Mouse (Mus musculus) layer of hippocampus, adult 8-10 months (tissue): ENCODE data around the gene Pdpn. TPM values are rescaled to one million over a fixed set of nuclear protein-coding genes. Genes with fewer than 3 reads are reported as not detected.

Experiments
- DNase-seq, 2 experiments: peaks; one replicate each; pipeline ENCODE4 v3.0.0; 2022; ENCODE audit warnings: low spot score in 2 of 2
- total RNA-seq, 4 experiments: library from RNA; stranded (reverse); gene quantifications; 2 replicates each; pipeline ENCODE4 v1.2.4; 2022

The Pdpn gene
- total RNA-seq, 4 experiments from 2014 or later = 19.7 to 38.1 (median 29.9) TPM

GRCm38 (mm10) chr4:143298431-143299315 lies 691 bp downstream of the Pdpn start:
- DNase-seq = no peak

DNA sequence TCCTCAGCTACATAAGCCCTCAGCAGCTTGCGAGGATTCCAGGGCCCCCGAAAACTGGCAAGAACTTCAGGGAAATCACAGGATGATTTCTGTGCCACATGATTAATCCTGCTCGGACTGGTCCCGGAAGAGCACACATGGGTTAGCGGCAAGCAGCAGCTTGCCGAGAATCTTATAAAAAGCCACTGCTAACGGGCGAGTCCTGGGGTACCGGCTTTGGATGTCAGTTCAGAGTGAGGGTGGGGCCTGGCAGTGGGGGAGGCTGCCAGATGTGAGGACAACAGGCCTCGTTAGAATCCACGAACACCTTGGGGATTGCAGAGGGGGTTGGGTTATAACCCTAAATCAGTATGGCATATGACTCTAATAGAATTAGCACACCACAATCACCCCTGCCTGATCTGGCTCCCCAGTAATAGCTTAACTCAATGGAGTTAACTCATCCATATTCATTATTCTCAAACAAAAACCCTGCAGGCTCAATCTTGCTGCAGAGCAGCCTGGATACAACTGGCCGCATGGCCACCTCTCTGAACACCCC lies 2.3 kb downstream of the Pdpn start:
- DNase-seq = no peak

DNA sequence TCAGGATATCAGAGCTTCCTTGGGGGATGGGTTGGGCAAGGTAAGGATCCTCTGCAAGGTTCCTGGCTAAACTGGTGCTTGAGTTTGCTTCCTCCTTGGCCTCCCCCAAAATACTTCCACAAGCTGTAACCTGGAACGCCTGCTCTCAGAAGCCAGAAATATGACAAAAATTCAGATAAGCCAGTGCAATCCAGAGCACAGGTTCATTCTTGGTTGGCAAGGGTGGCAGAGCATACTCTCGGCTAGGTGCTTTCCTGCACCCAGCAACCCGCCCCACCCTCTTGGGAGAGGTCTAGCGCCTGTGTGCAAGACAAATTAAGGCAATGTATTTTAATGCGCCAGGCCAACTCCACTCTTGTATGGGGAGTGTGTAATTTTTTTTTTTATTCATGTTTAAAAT lies 3.2 kb downstream of the Pdpn start:
- no peak for DNase-seq

DNA sequence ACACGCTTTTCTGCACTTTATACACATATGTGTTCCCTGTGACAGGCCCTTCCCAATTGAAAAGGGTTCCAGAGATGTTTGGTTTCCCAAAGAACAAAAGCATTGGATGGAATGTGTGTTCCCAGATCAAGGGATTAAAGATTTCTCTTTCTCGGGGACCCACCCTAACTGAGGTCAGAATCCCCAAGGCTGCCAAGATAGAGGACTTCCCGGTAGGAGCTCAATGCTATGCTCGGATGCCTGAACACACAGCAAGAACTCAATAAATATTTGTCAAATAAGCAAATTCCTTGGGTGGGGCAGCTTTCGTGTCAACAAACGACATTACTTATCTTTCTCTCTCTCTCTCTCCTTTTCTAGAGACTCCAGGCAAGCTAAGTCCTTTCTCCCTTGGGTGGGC lies 5.0 kb downstream of the Pdpn start:
- no peak for DNase-seq

GRCm38 (mm10) chr4:143288880-143289279 lies 10.5 kb downstream of the Pdpn start:
- no peak for DNase-seq

- no peak for DNase-seq
These were observed 10.9 kb downstream of the Pdpn start for GRCm38 (mm10) chr4:143288473-143288872.

- DNase-seq = no peak
These were observed 12.3 kb downstream of the Pdpn start for GRCm38 (mm10) chr4:143287065-143287464.

- peak in 1 of 2 experiments; percentile 18 for DNase-seq
These were observed 19.2 kb downstream of the Pdpn start for GRCm38 (mm10) chr4:143280166-143280565.

- peak; percentile 9 to 12 for DNase-seq
These were observed 19.7 kb downstream of the Pdpn start for GRCm38 (mm10) chr4:143279661-143280060.

GRCm38 (mm10) chr4:143279016-143279415 lies 20.3 kb downstream of the Pdpn start:
- DNase-seq = no peak

DNA sequence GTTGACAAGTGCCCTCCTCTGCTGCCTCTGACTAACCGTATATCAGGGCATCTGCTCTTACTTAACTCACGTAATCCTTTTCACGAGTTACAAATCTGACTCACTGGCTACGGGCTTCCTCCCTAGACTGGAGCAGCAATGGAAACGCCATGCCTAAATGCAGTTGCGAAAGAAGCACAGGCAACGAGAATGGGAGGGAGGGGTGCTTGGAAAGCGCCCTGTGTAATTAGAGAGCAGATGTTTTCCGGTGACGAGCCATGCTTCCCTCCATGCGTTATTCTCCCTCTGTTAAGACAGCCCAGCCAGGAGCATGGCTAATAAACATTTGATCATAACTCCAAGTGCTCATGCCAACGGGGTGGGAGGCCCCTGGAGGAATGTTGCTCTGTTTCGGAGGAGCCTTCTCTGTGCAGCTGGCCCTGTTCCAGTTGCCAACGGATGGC lies 20.9 kb downstream of the Pdpn start:
- peak; percentile 32 to 49 for DNase-seq

GRCm38 (mm10) chr4:143277319-143277718 lies 22.0 kb downstream of the Pdpn start:
- no peak for DNase-seq

- DNase-seq = no peak
These were observed 27.8 kb downstream of the Pdpn start for GRCm38 (mm10) chr4:143271571-143271970.

DNA sequence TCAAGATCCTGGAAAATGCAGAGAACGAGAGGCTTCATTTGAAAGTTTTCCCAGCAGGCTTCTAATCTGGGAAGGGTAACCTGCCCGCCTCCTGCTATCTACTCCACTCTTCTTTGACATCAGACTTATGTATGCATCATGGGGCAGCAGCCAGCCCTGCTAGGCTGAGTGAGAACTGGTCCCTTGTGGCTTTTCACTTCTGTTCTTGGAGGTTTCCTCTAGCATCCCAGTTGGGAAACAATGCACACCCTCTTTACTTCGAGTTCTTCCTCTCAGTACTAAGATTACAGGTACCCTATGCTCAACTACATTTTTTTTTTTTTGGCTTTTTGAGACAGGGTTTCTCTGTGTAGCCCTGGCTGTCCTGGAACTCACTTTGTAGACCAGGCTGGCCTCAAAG lies 28.5 kb downstream of the Pdpn start:
- no peak for DNase-seq

DNA sequence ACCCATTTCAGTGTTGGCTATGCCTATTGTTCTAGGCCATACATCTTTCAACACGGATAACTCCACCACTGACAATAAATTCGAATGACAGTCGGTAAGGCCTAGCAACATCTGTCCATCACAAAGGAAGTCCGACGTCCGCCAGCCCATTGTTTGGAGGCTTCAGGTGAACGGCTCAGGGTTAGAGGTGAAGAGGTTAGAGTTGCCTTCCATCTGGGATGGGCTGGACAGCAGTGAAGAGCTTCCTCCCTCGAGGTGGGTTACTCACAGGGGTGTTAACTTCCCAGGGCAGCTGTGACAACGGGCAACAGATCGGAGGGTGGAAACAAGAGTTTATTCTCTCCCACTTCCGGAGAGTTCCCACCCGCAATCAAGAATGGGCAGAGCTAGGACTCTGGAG lies 36.7 kb downstream of the Pdpn start:
- DNase-seq = no peak

DNA sequence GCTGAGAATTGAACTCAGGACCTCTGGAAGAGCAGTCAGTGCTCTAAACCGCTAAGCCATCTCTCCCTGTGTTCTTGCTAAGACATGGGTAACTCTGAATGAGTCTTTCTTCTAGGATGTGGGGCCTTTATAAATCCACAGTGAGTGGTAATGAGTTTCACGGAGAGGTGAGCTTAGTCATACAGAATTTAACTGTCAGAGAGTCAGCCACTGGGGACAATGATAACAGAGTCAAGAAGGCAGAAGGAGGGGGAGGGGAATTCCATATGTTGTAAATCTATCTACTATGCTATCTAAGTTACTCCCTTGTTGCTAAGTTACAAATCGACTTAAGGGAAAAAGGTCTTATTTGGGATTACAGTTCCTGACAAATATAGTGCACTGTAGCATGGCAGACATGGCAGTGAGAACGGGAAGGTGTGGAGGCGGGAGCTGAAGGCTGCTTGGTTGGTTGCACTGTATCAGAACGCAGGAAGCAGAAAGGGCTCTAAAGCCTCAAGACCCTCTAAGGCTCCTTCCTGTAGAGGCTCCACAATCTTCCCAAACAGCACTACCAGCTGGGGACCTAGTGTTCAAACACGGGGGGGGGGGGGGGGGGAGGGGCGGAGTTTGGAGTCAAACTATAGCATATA lies 39.5 kb downstream of the Pdpn start:
- no peak for DNase-seq

DNA sequence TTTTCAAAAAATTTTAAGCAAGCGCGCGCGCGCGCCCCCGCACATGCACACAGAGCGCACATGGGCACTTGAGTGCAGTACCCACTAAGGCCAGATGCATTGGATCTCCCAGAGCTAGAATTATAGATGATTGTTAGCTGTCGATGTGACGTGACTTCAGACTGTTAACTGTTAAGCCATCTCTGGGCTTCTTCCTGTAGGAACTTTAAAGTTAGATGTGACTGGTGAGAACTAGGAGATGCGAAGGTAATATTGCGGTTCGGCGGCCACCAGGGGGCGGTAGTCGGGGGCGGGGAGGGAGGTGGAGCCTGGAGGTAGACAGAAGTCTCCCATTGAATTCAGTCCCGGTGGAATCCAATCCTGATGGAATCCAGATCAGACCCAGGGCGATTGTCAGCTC lies 40.8 kb downstream of the Pdpn start:
- peak in 1 of 2 experiments; percentile 12 for DNase-seq

- no peak for DNase-seq
These were observed 41.4 kb downstream of the Pdpn start for GRCm38 (mm10) chr4:143257971-143258370.

- no peak for DNase-seq
These were observed 43.8 kb downstream of the Pdpn start for GRCm38 (mm10) chr4:143255541-143255940.

- DNase-seq = no peak
These were observed 46.0 kb downstream of the Pdpn start for GRCm38 (mm10) chr4:143253356-143253755.

DNA sequence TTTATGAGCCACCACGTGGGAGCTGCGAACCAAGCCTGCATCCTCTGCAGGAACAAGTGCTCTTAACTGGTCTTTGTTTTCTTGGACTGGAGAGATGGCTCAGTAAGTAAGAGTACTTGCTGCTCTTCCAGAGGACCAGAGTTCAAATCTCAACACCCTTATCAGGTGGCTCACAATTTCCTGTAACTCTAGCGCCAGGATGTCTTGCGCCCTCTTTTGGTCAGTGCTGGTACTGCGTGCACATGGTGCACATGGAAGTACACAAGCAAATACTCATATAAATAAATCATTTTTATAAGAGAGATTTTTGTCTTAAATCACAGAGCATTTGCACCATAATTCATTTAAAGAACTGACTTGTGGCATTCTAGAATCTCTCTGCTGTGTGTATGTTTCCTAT lies 51.3 kb downstream of the Pdpn start:
- DNase-seq = no peak

DNA sequence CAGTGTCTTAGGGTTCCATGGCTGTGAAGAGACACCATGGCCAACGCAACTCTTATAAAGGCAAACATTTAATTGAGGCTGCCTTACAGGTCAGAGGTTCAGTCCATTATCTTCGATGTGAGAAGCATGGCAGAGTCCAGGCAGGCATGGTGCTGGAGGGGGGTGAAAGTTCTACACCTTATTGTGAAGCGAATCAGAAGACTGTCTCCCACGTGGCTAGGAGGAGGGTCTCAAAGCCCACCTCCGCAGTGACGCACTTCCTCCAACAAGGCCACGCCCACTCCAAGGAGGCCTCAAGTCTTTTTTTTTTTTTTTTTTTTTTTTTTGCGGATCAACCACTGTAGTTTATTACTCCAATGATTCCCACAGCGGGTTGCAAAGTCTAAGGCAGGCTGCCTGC lies 58.1 kb downstream of the Pdpn start:
- no peak for DNase-seq
